Mouse (Mus musculus) thymus, postnatal 10 days (tissue): Measurements from ENCODE around the gene Gm10972.
"Not testable (repeated sequence)": the region's sequence is repeated elsewhere in the genome, so short reads cannot be mapped to it uniquely, and the experiment has no call there.

Source experiments
- DNase-seq, 2 experiments: peaks; one replicate each; pipeline ENCODE4 v3.0.0; 2021; ENCODE audit warnings: low spot score in 2 of 2

Gm10972 gene

DNA sequence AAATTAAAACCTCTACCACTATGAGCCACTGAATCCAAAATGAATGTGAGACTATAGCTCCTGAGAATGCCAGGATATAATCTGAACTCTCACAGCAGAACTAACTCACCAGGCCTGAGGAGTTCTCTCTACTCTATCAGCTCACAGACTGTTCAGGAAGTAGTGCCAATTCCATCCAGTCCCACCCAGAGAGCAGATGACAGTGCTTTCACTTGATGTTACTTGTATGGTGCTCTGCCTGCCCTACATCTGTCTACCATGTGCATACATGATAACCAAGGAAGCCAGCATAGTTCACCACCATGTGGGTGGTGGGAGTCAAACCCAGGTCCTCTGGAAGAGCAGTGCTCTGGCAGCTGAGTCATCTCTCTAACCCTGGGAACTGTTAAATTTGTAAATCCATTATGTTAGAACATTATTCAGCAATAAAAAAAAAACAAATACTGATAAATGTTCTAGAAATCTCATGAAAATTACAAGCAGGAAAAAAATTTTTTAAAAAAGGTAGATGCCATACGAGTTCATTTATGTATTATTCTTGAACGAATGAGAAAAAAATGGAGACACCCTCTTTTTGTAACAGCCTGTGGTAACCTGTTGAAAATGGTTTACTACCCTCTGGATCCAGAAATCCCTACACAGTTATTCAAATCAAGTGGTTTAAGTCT is at the start of gene Gm10972:
Gm10972 (plus strand) TSS at position 618 of the 668 bp plus-strand sequence.
- not testable (repeated sequence) for DNase-seq

DNA sequence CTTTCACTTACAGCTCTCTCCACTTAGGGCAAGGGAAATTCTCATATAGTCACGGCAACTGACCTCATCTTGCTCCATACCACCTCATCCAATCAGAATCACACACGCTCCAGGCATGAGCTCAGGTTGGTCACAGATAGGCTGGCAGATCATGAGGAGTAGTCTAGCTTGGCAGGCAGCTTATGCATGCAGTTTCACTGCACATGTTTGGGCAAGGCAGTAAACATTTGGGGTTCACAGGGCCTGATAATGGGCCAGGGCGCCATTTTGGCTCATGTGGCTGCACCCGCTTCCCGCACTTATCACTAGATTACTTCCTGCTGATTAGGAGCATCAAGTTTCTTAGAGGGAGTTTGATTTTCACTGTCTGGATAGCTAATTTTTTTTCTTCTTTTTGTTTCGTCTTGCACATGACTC is 47.0 kb upstream of the Gm10972 start:
- no peak for DNase-seq

DNA sequence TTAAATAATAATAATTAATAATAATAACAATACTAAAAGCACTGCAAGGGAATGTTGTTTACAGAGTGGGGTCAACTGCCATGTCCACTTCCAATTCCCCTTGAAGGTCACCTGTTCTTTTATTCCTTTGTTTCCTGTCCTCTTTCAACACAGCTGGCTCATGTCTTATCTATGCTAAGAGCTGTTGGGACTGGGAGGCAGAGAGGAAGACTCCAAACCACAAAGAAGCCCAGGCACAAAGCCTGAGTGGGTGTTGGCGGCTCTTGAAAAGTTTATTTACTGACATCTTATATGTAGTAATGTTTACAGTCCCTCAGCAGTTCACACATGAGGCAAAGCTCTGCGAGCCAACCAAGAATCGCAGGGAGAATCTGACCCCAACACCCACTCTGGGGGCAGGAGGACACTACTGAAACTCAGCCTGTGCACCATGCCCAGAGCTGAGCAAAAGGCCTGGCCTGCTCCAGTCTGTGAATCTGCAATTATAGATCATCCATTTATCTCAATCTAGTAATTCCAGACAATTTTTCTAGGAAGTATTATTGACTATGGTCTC is 45.6 kb upstream of the Gm10972 start:
- DNase-seq = no peak

DNA sequence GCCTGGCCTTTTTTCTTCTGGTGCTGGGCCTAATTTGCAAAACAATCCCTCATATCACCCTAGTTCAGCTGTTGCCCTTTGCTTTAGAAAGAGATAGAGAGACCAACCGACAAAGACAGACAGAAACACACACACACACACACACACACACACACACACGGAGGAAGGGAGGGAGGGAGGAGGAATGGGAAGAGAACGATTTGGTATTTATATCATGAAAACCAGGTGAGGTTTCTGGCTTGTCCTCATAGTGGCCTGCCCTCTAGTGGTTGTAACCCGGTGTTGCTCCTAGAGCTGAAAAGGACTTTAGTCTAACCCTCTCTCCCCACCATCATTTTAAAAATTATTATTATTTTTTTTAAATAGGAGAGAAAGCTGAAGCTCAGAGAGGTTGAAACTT is 41.0 kb upstream of the Gm10972 start:
- peak; percentile 11 to 66 for DNase-seq

DNA sequence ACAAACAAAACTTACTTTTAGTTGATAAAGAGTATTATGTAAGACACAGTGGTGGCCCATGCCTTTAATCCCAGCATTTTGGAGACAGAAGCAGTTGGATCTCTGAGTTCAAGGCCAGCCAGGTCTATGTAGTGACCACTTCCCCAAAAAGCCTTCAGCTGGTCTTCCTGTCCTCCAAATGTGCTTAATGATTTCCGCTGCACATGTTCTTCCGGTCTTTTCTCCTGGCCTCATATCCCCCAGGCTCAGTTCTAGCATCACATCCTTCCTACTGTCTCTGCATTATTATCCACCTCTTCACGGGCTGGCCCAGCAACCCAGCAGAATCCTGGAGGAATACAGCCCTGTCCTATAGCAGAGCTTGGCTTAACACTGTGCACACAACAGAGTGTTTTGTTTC is 33.3 kb upstream of the Gm10972 start:
- DNase-seq = no peak

DNA sequence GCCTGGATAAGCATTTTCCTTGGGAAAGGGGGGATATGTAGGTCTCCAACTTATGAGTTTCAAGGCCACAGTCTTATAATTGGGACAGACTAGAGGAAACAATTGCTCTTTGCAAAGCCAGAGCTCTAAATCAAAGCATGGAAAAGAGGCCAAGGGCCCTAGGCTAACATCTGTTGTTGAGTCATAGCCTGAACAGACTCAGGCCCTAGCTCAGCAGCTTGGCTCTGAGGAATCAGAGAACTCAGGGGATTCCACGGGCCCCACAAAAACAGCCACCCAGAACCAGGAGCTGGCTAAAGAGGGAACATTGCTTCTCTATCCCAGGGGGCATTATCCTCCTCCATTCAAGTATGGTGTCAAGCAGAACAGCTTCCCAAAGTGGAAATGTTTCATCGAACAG is 32.3 kb upstream of the Gm10972 start:
- no peak for DNase-seq

DNA sequence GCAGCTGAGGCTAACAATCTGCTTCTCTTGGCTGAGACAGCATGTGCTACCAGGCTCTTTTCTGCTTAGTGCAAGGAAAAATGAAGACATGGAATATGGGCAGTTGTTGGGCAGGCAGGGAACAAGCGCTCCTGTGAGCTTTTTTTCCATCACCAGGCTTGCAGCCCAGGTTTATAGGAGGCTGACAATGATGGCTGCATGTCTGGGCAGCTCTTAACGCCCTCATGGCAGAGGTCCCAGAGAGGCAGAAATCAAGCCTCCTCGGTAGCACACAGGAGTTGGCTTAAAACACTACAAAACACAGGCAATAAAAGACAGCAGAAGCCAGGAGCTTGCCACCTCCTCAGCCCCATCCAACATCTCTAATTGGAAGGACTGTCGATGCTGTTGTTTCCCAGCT is 31.6 kb upstream of the Gm10972 start:
- DNase-seq = no peak

DNA sequence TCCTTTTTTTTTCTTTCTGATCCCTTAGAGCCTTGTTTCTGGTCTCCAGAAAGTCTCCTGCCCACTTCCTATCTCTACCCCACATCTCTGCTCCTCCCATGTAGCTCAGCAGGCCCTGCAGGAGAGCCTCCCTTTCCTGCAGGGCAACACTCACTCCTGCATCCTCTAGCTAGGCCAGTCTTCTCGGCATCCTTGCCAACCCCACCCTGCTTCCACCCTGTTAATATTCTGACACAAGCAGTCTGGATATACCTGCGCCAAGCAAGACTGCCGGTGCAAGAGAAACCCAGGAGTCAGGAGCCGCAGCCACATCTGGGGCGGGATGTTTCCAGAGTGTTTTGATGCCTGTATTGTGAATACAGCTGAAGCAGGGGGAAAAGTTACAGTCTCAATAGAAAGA is 31.1 kb upstream of the Gm10972 start:
- DNase-seq = no peak

DNA sequence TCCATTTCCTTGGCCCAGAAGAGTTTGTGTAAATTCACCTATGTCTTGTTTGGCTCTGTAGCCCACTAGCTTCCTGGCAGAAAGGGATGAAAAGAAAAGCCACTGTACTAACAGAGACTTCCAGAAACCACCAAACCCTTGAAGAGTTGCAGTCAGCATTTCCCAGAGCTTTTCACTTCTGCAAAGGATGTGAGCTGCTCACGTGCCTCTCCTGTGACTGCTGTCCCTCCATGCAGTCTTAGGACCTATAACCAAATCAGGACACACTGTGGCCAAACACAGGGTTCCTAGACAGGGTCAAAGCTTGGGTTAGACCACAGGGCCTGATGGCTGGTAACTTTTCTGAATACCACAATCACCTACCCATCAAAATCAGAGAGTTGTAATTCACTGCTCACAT is 30.6 kb upstream of the Gm10972 start:
- DNase-seq = no peak

DNA sequence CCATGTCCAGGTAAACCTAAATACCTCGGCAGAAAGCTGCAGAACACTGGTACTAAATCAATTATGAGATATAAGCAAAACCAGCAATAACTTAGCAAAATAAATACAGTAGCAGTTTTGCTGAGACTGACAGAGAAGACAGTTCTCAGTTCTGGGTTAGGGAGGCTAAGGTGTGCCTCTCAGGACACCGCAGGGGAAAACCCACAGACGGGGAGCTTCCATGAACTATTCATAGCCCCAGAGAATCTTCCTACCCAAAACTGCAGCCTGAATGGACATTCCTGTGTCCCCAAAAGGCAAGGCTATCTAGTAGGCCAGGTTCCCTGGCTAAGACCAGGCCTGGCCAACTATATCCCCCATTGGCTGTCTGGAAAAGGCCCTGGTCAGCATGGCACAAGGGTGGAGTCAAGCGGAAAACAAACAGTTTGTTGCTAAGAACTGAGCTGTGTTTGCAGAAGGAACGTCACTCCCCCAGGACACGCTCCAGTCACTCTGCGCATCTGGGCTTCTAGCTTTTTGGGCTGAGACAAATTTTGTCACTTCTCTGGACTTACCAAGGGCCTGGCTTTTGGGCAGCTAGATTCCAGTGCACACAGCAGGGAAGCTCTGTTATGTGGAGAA is 29.5 kb upstream of the Gm10972 start:
- no peak for DNase-seq

DNA sequence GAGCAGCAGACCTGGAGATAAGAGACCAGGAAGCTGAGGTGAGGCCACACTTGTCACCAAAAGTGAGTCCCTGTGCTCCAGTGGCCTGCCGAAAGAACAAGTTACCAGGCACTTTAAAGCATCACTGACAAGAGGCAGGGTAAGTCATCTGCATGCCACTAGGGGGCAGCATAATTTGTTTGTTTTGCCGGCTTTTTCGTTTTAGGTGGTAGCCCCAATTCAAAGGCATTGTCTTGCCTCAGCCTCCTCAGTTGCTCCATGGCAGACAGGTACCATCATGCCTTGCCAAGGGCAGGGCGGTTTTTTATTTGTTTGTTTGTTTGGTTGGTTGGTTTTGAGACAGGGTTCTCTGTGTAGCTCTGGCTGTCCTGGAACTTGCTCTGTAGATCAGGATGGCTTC is 26.2 kb upstream of the Gm10972 start:
- peak; percentile 8 to 66 for DNase-seq

DNA sequence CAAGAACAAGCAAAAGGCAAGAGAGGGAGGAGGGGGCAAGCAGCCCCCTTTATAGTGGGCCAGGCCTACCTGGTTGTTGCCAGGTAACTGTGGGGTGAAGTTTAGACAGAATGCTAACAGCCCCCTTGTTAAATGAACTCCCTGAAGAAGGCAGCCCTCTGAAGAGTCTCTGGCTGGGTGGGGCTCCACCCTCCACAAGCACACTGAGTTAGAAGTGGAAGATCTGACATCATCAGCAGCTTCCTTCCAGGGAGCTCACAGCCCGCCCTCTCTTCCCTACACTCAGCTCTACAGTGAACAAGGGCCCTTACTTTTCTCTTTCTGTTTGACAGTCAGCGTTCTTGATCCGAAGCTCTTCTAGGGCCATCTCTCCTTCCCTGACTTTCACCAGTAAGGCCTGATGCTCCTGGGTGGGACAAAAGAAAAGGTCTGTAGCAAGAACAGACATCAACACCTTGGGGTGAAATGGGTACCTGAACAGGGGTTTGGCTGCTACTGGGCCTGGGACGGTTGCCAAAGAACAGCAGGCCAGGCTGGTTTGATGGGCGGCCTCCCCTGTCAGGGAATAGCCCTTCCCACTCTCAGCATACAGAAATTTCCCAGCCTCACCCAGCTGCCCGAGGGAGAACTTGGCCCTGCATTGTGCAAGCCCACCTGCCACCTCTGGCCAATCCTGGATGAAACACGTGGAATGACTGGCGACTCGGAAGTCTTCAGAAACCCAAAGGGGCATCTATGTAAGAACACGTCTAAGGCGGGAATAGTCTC is 21.0 kb upstream of the Gm10972 start:
- no peak for DNase-seq

DNA sequence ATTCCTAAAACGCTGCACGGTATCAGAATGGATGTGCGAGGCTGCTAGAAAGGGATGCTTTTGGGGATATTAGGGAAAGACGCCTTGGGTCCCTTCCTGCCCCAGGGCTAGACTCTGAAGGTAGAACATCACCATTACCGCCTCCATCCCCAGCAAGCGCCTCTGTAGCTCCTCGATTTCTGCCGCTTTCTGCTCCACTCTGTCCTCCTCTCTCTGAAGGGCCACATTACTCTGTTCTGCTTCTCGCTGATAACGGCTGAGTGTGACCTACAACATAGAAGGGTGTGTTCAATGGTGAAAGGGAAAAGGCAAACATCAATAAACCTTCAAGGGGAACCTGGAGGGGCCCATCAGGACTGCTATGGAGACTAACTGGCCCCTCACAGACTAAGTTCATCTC is 20.4 kb upstream of the Gm10972 start:
- DNase-seq = no peak

DNA sequence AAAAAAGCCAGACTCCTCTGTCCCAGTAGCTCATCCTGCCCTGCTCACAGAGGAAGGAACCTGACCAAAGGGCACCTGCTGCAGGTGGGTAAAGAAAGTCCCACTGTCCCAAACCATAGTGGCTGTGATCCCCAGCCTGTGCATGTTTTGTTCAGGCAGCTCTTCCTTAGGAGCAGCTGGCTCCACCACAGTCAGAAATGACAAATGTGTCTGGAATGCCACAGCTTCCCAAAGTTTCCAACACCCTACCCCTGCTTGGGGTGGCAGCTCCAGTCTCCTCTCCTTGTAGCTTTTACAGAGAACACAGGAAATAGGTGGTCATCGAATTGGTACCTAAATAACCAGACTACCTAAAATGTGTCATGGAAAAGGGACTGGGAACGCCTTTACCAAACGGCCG is 18.6 kb upstream of the Gm10972 start:
- no peak for DNase-seq

DNA sequence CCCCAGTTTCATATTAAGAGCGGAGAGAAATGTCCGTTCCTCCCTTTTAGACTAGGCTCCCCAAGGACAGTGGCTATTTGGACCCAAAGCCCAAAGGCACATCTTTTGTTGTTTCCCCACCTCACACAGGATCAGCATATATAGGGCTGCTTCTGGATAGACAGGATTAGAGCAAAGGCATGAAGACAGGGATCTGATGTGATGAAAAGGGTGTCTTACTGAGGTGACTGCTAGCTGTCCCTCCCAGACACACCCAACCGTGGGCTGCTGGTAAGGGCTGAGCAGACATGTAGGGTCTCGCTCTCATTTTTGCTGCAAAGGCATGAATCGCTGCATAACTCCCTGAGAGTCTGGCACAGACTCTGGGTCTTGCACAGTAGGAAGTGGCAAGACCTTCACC is 14.2 kb upstream of the Gm10972 start:
- DNase-seq = no peak

DNA sequence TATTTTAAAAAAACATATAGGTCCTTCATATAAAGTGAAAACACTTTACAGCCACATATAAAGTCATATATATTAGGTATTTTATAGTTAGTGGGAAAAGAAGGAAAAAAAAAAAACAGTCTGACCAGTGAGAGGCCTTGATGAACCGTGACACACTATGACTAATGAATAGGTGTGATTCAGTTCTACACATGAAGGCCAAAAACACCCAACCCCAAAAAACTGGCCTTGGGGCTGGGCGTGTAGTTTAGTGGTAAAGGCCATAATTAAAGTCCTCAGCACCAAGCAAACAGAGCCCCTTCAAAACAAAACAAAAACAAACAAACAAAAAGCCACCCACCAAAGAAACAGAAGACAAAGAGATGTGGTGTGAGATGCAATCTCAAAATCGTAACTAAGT is 13.0 kb upstream of the Gm10972 start:
- DNase-seq = no peak

DNA sequence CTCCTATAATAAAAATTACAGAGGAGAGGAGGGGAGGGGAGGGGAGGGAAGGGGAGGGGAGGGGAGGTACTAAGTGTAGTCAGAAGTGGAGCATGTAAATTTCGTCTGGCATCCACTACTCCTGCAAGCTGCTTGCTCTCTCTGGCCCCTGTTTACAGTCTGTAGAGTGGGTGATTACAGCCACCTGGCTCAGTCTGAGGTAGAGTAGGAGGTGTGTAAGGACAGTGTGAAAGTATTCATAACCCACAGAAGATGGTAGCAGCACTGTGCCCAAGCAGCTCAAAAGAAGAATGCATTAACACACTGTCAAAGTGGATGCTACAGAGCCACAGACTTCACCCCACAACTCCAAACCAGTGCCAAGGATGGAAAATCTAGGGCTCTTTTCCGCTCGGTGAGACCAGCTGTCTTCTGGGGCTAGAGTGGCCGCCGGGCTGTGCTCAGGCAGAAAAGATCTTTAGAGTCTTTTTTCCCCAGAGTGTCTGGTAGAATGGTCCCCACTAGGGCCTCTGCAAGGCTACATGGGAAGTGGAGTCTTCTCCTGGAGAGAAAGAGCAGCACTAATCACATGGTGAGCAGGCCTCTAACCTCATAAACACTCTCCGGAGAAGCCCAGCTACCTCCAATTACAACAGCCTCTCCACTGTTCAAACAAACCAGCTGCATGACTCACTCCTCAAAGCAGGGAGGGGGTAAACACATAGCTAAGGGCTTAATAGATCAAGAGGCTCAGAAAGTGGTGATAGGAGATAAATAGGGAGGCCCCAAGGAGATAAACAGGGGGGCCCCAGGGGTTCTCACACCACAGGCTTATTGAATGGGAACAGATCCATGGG is 6.1 kb downstream of the Gm10972 start:
- no peak for DNase-seq

DNA sequence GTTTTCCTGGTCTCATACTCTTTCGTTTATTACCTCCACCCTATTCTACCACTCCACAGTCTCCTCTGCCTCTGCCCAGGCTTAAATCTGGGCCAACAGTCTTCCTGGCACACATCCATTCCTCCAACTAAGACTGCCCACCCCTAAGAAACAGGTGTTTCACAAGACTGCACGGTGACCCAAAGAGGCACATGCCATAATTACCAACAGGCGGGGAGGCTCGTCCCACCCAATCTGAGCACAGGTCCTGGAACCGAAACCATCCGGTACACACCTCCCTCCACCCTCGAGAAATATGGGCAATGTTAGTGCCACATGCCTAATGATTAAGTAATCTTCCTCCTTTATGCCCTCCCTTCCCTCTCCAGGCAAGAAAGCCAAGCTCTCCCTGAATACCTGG is 7.5 kb downstream of the Gm10972 start:
- no peak for DNase-seq

DNA sequence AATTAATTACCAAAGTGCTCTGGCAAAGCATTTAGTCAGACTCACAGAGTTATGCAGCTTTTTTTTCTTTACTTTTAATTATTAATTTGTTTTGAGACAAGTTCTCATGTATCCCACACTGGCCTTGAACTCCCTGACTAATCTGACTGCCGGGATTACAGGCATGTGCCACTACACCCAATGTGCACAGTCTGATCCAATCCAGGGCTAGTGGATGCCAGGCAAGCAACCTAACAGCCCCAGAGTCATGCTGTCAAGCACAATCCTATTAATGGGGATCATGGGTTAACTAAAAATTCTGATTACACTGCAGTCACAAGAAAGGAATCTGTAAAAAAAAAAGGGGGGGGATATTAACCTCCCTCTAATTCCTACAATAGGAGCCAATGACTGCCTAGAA is 11.1 kb downstream of the Gm10972 start:
- not testable (repeated sequence) for DNase-seq

DNA sequence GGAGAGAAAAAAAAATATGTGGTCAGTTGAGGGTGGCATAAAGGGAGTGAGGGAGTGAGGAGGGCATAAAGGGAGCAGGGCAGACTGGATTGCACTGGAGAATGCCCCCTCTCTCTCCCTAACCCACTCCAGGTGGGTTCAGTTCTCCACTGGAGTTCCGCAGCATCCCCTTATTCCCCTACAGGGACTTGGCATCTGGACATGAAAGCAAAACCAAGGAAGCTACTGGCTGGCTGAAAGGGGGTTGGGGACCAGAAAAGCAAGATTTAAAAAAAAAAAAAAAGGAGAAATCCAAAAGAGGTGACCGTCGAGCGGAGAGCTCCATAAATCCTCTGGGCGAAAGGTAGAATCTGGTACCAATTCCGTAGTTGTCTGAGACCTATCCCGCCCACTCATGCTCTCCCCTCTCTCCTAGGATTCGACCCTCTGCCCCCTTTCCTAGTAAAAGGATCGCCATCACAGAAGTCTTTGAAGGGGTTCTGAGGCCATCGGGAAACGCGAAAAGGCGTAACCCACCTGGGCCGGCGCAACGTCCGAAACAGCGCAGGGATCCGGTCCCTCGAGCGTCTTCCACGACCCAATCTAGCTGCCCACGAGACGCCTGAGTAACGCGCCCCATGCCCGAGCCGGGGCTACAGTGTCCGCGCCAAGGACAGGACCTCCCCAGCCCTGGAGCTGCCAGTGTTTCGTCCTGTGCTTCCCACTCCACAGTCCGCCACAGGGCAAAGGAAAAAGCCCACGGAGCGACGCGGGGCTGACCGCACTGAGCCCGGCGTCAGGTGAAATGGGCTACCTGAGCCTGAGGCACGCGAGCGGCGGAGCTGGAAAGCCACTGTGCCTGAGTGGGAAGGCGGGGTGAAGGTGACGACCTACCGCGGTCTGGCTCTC is 15.2 kb downstream of the Gm10972 start:
- DNase-seq = not testable (repeated sequence)

DNA sequence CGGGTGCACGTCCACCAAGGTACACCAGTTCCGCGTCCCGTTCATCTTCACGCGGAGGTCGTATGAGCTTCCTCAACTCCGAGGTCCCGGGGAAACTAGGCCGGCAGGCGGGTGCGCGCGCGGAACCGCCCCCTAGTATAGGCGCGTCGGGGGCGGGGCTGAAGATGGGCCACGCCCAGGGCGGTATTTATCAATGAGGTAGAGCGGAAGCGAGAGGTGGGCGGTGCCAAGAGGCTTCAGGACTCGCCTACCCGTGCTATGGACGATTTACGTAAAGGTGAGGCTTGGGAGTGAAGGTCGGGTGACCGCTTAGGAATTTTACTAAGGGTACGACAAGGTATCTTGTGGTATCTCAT is 15.8 kb downstream of the Gm10972 start, which contains the start of gene Tuft1:
Tuft1 (minus strand) TSS at position 133 of the 356 bp plus-strand sequence.
- DNase-seq = peak; percentile 79 to 80
